Mouse (Mus musculus): ENCODE measurements around the gene Idh3g.

The Idh3g gene

DNA sequence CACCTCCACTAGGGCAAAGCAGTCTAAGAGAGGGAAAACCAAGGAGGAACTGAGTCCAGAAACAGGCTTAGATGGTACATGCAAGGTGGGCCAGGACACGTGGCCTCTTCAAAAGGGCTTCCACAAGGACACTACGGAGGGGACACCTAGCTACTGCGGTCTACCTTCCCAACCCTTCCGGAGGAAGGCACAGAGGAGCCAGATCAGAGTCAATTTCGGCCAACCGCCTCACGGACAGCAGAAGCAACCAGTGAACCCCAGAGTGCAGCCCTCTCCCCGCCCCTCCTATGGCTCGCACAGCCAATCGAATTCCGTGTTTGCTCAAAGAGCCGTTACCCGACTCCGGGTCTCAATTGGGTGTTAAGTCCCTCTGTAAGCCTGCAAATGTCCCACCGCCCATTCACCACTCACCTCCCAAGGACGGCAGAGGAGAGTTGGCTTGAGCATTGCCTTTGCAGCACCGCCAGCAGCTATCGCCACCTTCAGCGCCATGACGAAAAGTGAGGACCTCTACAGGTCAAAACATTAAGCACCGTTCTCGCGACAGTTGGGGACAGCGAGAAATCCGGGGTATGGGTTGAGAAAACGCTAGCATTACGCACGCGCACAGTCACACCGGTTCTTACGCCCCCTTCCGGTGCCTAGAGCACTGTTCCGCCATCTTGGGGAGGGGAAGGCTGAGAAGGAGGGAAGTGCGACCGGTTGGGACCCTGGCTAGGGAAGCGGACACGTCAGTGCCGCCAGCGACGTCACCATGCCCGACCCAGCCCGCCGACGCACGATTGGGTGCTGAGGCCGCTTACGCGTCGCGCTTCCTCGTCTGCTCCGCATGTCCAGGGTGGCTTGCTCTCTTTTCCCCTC, at the start of gene Idh3g, which contains the start of gene Ssr4:
TSS of gene Idh3g (minus strand) at position 534 of the 861 bp plus-strand sequence.
TSS of gene Ssr4 (plus strand) at position 665 of the 861 bp plus-strand sequence.
- peak; percentile 92 for DNase-seq

DNA sequence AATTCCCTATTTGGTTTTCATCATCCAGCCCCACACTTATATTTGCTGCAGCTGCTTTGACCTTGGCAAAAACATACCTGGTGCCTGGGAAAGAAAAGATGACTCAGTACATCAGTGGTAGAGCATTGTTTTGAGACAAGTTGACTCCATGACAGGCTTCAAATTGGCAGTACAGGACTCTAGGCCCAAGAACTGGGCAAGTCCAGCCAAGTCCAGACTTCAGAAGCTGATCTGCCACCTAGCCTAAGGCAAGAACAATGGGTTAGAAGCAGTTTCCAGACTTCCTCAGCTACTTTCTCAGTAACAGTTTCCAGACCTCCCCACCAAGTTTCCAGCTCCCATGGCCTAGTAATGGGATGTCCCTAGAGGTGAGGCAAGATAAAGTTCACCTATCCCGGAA, 49.0 kb upstream of the Idh3g start:
- no peak for DNase-seq

DNA sequence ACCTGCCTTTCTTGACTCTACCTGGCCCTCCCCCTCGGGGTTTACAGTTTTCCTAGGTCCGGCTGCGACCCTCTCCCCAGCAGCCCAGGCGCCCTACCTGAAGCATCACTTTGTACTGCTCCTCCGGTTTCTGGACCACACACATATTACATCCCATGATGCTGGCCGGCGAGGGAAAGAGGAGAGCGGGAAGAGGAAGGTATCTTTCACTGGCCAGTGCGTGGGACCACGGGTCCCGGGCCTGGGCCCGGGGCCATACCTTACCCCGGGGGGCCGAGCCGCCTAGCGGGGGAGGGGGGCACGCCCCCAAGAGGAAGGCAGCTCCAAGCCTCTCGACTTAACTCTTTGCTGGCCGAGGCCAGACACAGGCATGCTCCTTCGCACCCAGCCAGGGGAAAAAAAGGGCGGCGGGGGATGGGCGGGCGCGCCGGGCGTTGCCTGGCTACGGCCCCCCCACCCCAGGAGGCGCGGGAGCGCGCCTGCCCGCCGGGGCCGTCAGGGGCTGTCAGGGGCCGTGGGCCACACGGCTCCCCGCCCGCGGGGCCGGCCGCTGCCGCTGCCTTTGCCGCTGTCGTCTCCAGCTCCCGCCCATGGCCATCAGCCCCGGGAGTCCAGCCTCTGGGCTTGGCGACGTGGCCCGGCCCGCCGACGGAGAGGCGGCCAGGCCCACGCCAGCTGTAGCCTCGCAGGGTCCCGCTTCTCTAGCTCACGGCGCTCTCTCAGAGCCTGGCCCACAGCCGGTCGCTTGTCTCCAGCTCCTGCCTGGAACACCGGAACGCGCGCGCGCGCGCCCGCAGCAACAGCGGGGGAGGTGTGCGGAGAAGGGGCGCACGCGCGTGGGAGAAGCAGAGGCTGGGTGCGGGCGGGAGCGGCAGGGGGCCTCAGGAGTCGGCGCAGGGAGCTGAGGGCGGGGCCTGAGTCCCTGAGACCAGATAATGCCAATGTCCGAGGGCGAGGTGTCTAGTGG, 37.8 kb upstream of the Idh3g start, which contains the start of gene Pdzd4:
TSS of gene Pdzd4 (minus strand) at position 785 of the 967 bp plus-strand sequence.
- peak; percentile 78 to 90 for DNase-seq

DNA sequence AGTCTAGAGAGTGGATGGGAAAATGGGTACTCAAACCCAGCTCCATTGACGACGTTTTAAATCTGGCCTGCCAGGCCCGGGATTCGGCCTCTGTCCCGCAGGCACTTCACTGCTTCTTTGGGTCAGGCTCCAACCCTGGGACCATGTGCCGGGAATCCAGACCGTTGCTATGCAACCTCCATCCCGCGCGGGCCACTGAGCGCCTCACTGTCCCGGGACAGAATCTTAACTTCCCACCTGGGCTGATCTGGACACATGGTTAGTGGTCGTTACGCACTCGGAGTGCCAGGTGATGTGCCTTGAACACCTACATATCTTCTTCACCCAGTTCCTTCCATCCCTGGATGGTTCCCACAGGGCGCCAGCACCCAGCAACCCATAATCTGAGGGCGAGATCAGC, 37.0 kb upstream of the Idh3g start:
- peak; percentile 35 to 37 for DNase-seq

DNA sequence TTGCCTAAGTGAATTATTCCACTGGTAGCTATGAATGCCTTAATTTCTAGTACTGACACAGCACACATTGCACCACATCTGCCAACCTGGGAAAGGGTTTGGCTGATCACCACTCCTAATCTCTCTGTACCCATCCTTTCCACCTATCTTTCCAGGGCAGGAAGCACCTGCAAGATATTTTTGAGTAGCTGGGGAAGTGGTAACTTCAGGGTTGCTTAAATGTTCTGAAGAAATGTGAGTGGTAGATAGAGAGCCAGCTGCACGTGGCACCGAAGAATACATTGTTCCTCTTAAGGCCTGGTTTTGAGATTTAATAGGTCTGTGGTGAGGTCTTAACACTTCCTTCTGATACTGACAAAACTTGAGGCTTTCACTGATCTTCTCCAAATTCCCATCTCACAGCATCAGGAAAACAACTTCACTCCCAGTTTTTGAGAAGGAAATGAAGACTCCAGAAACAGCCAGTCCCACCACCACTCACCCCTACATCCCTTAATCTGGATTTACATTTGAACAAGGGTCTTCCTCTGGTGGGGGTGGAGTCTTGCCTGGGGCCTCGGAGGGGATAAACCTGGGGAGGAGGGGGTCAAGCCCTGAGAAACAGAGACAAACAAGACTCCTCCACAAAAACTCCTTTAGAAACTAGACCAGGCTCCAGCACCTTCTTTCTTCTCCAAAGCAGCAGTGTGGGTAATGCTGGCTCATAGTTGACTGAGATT, 30.1 kb upstream of the Idh3g start:
- DNase-seq, result no peak

DNA sequence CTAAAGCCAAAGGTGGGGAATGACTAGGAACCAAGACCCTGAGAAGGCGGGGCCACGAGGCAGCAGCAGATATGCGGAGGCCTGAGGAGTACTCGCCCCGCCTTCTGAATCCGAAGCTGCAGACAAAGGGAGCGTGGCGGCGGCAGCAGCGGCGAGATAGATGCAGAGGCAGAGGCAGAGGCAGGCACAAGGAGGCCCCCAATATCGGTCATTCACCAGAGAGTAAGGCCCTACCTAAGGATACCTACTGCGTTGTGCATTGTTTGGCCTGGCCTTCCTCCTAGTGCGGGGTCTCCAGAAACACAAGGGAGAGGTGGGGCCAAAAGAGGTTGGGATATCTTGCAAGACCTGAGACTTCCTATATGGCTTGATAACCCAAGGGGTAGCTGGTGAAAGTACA, 28.4 kb upstream of the Idh3g start:
- no peak for DNase-seq

DNA sequence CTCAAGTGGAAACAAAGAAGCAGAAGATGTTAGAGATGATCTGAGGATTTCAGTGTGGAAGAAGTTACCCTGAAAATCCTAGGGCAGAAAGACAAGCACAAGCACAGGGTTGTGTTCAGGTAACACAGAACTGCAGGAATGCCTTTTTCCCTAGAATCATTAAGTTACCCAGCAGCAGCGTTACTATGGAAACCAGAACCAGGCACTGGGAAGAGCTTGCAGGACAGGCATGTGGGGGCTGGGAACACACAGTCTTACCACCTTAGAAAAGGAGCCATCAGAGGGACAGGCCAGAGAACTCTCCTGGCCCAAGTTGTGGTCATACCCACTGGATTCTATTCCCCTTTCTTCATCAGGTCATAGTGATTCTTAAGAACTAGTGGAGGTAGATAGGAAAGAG, 19.1 kb upstream of the Idh3g start:
- DNase-seq, result no peak

DNA sequence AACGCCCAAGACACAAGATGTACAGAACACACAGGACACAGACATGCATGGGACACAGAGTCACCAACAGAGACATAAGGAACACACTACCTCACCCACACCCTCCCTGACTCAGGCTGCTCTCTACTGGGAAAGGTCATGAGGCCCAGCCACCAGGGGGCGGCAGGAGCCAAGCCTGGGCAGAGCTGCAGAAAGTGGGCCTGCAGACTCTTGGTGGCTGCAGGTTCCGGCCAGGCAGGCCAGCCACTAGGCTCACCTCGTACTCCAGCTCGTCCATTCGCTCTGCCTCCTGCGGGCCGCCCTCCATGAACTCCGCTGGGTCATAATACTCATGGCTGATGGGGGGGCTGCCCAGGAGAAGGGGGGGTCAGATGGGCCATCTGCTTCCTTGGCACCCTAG, 11.8 kb upstream of the Idh3g start:
- DNase-seq, result peak; percentile 85 to 90

DNA sequence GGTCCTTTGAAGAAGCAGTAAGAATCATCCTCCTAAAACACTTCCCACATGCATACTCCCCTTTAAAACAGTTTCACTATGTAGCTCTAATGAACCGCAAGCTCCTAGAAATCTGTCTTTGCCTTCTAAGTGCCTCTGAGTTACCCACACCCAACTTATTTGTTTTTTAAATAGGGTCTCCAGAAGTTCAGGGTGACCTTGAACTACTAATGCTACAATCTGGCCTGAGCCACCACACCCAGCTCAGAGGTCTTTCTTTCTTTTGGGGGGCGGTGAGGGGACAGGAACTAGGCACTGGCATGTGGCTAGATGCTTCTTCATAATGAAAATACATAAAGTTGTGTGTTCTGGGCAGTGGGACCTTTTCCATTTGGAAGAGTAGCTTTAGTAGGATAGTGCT, 10.8 kb upstream of the Idh3g start:
- DNase-seq, result no peak

DNA sequence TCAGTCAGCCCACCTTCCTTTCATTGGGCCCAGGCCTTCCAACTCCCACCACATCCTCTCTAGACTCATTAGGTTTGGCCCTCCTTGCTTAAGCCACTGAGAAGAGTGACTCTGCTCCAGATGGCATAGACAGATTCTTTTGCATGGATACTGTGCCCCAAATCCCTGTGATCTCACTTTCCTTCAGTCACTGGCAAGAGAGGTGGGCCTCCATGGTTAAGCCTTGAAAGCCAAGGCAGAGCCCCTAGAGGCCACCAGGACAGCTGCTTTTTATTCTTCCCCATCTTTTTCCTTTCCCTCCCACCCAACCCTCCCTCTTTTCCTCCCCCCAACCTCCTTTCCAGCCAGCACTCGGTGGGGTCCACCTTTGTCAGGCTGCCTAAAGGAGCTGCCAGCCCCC, 6.8 kb upstream of the Idh3g start:
- DNase-seq, result no peak

DNA sequence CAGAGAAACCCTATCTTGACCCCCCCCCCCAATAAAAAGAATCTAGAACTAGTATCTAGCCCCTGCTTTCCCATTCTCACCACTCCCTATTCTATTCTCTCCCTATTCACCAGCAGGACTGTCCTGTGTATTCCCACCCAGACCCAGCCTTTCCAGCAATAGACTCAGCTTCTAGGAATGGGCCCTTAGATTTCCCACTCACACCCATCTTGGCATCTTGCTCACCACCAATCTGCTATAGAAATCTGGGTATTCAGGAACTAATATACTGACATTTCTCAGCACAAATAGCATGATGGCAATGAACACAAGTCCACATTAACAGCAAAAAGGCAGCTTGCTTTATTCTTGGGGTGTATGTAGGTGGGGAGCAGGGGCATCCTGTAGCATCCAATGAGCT, 6.3 kb upstream of the Idh3g start:
- DNase-seq, result no peak

DNA sequence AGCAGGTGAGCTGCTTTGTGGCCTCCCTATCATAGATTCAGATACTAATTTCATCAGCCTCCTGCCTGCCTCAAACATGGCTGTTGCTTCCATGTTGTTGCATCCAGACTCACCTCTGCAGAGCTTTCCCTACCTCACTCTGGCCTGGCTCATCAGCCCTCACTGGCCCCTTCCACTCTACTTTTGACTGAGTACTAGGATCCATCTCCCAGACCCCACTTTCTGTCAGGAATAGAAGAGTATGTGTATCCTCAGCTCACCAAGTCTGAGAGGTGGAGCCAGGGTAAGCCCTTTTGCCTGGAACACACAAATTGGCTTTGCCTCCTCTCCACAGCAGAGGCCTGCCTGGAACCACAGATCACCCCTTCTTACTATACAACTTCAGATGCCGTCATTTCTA, 1.8 kb upstream of the Idh3g start:
- no peak for DNase-seq

DNA sequence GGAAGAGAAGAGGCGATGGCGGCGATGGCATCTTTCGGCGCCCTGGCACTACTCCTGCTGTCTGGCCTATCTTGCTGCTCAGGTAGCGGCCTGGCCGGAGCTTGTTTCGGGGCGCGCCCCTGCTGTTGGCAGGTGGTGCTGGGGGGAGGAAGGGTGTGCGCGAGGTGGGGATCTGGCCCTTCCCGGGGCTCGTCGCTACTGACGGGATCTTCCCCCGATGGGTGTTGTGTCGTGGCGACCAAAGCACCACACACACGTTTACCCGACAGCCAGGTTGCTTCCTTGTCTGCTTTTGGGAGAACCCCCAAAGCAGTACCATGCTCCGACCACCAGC, 495 bp upstream of the Idh3g start:
- no peak for DNase-seq

DNA sequence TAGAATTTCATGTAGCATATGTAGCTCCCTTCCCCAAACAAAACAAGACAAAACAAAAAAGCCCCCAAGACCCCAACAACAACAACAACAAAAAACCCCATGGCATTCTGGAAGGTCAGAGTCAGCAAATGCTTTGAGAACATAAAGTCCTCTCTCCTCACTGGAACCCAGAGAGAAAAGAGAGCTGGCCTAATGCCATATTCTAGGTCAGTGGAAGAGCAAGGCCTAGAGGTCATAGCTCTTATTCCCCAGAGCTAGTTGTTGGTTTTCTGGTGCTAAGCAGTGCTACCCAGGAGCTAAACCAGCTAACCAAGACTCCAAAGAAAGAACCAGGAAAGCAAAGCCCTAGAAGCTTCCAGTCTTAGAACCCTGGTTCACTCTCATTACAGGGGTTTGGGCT, 1.0 kb downstream of the Idh3g start:
- DNase-seq, result no peak

DNA sequence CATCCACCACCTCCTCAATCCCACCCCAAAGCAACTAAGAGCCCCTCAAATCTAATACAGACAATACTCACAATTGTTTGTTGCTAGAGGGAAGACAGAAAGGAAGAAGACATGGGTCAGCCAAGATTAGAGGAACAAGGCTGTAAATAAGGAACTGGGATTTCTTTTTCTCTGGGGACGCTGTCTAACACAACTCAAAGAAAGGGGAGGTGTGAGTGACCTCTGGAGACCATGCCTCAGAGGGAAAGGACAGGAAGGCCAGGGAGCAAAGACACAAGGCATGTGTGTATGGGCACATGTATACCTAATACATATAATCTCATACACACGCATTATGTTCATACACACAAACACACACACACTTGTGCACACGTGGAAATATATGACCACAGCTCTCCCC, 4.5 kb downstream of the Idh3g start:
- DNase-seq, result no peak

DNA sequence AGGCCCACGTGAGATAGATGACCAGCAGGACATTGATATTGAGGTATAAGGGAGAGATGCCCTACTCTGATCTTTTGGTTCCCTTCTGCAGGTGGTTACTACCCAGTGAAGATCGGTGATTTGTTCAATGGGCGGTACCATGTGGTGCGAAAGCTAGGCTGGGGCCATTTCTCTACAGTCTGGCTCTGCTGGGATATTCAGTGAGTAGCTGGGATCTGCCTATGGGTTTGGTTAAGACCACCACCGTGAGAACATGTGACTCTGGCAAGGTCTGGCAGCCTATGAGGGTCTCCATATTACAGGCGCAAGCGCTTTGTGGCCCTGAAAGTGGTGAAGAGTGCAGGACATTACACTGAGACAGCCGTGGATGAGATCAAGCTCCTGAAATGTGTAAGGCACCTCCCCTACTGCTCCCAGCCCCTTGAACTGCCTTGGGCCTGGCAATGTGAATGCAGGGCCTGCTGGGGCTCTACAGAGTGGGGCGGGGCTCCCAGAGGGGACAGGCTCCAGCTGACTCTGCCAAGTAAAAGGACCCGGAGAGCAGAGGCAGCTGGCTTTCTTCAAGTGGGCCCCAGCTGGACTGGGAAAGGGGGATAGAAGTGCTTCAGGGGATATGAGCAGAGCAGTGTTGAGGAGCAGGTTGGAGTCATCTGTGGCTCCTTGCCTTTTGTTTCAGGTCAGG, 11.8 kb downstream of the Idh3g start:
- DNase-seq, result no peak

DNA sequence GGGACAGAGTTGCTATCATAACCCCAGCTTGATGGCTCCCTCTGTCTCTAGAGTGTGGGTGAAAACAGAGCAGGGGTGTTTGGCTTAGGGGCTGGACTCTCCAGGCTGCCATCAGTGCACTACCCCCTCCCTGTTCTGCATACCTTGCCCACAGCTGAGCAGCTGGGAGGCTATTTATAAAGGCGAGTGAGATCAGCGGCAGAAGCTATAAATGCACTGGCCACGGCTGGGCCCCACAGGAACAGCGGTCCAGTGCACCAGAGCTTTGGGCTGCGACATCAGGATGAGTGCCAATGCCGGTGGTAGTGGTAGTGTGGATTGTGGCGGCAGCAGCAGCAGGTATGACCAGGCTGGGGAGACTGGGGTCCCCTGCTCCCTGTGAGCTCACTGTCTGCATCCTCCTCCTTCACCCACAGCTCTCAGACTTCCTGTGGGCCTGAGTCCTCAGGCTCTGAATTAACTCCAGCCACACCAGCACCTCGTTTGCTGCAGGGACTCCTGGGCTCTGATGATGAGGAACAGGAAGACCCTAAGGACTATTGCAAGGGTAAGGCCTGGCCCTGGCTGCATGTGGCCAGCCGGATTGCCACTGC, 12.4 kb downstream of the Idh3g start, which contains the start of gene Srpk3:
TSS of gene Srpk3 (plus strand) at position 238 of the 593 bp plus-strand sequence.
- no peak for DNase-seq

DNA sequence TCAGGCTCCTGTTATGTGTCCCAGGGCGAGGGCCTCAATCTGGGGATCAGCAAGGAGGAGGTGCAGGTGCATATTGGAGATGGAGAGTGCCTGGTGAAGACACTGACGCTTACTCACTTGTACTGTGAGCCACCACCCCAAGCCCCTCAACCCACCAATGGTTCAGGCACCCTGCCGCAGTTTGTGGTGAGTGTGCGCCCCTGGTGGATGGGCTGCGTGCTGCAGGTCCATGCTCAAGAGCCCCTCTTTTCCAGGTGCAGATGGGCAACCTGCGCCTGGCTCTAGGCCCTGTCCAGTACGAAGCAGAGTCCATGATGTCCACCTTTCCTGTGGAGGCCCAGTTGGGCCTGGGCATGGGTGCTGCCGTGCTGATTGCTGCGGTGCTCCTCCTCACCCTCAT, 19.4 kb downstream of the Idh3g start:
- DNase-seq, result no peak

DNA sequence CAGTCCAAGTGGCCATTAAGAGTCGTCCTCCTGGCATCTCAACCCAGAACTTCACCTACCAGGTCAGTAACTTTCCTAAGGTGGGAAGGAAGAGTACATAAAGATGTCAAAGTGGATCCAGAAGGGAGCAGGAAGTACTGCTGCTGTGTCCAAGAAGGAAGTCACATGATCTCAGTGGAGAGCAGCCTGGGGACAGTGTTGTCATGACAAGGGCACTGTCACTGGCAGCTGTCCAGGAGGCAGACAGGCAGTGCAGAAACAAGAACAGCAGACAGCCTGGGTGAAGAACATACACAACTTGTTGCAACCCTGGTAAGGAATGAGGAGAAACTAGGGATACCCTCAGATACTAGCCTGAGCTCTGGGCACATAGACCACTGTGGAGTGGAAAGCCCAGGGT, 21.4 kb downstream of the Idh3g start:
- peak; percentile 16 to 51 for DNase-seq

DNA sequence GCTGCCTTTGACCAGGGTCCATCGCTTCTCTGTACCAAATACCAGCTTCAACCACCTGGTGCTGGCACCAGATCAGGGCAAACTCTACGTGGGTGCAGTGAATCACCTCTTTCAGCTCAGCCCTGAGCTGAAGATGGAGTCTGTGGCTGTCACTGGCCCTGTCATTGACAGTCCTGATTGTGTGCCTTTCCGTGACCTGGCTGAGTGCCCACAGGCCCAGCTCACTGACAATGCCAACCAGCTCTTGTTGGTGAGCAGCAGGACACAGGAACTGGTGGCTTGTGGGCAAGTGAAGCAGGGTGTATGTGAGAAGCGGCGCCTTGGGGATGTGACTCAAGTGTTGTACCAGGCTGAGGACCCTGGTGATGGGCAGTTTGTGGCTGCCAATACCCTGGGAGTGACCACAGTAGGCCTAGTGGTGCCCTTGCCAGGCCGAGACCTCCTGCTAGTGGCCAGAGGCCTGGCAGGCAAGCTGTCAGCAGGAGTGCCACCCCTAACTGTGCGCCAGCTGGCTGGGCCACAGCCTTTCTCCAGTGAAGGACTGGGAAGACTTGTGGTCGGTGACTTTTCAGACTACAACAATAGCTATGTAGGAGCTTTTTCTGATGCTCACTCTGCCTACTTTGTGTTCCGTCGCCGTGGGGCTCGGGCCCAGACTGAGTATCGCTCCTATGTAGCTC, 27.9 kb downstream of the Idh3g start:
- DNase-seq, result peak; percentile 72 to 80

All from cerebellum, postnatal 25 days (tissue).